Mouse (Mus musculus) liver, postnatal 0 days (tissue): ENCODE data around the gene Rhno1.

ENCODE experiments used
- CTCF ChIP-seq: sonication (generic); IDR thresholded peaks from 2 replicates; pipeline ENCODE4 v1.5.1; 2016; ENCODE audit warnings: antibody characterized with exemption, low read depth
- EP300 ChIP-seq: IDR thresholded peaks from 2 replicates; pipeline ENCODE4 v1.6.1; 2016; ENCODE audit warnings: antibody characterized with exemption, low read depth, mild to moderate bottlenecking

GRCm38 (mm10) chr6:128314796-128315195 lies 47.9 kb downstream of the Rhno1 start:
- TF ChIP-seq EP300 = no peak
- no peak for TF ChIP-seq CTCF
